Mouse (Mus musculus) 416B (cell line): Measurements from ENCODE around the gene Gm11639.

Source experiments
- DNase-seq: peaks from one replicate; pipeline ENCODE4 v3.0.0; 2011; ENCODE audit warnings: low read depth

The Gm11639 gene

GRCm38 (mm10) chr11:105153068-105153833 is 467.7 kb downstream of the Gm11639 start:
- DNase-seq: peak; percentile 29

- DNase-seq: no peak
Measured at GRCm38 (mm10) chr11:105155915-105156314, 470.4 kb downstream of the Gm11639 start.

- DNase-seq: no peak
Measured at GRCm38 (mm10) chr11:105156748-105157267, 471.3 kb downstream of the Gm11639 start.

GRCm38 (mm10) chr11:105158047-105158446 is 472.5 kb downstream of the Gm11639 start:
- DNase-seq: no peak

- no peak for DNase-seq
Measured at GRCm38 (mm10) chr11:105159673-105160360, 474.3 kb downstream of the Gm11639 start.

- no peak for DNase-seq
Measured at GRCm38 (mm10) chr11:105161411-105161810, 475.9 kb downstream of the Gm11639 start.

GRCm38 (mm10) chr11:105164516-105165510 is 479.3 kb downstream of the Gm11639 start:
- no peak for DNase-seq

- no peak for DNase-seq
Measured at GRCm38 (mm10) chr11:105166780-105167179, 481.3 kb downstream of the Gm11639 start.
